Mouse (Mus musculus) liver, embryonic 14.5 days (tissue): ENCODE results near the gene Cbx7. TPM values are rescaled to one million over a fixed set of nuclear protein-coding genes. Genes with fewer than 3 reads are reported as not detected.
A peak's percentile ranks its signal among the peaks of the same experiment; 100 is the strongest.

Experiments used
- ATAC-seq: fragments of 200-750 bp; cut with Nextera tagmentation; 2 replicates; pipeline ENCODE4 v1.8.0; 2017; ENCODE audit warnings: moderate number of reproducible peaks, mild to moderate bottlenecking, moderate library complexity; ENCODE audit not compliant: insufficient read depth
- DNase-seq, 3 experiments: peaks; one replicate each; pipeline ENCODE4 v3.0.0-alpha.2; 2012 to 2013; ENCODE audit warnings: low read depth in 3 of 3, low spot score in 3 of 3
- H3K27ac ChIP-seq: fragments of 300-500 bp; sonication (generic); 2 replicates; pipeline ENCODE4 v1.5.1; 2014; ENCODE audit warnings: moderate library complexity, mild to moderate bottlenecking, control low read depth, inconsistent platforms
- H3K27me3 ChIP-seq: fragments of 300-500 bp; sonication (generic); 2 replicates; pipeline ENCODE4 v1.6.1; 2014; ENCODE audit warnings: mild to moderate bottlenecking, low read length, moderate library complexity; ENCODE audit not compliant: control insufficient read depth, insufficient read depth
- H3K36me3 ChIP-seq: fragments of 300-500 bp; sonication (generic); replicated peaks from 2 replicates; pipeline ENCODE4 v1.6.1; 2014; ENCODE audit warnings: low read depth; ENCODE audit not compliant: control insufficient read depth, insufficient read depth
- H3K4me1 ChIP-seq, 2 experiments: fragments of 200-500 bp in 1 of 2; fragments of 300-500 bp in 1 of 2; sonication (generic) in 1 of 2; replicated peaks; 2 replicates each; pipeline ENCODE4 v1.6.1; 2012 to 2014; ENCODE audit warnings: antibody characterized with exemption in 1 of 2, inconsistent platforms in 1 of 2, low read length in 1 of 2; ENCODE audit not compliant: control insufficient read depth in 2 of 2, insufficient read depth in 2 of 2
- H3K4me2 ChIP-seq: fragments of 300-500 bp; sonication (generic); 2 replicates; pipeline ENCODE4 v1.6.1; 2014; ENCODE audit warnings: low read depth, mild to moderate bottlenecking, control low read depth, moderate library complexity
- H3K4me3 ChIP-seq, 2 experiments: fragments of 200-500 bp in 1 of 2; fragments of 300-500 bp in 1 of 2; sonication (generic) in 1 of 2; 2 replicates each; pipeline ENCODE4 v1.5.1; 2012 to 2014; ENCODE audit warnings: low read depth in 2 of 2, low read length in 2 of 2, mild to moderate bottlenecking in 2 of 2, control low read depth in 1 of 2, inconsistent platforms in 1 of 2, moderate library complexity in 1 of 2; ENCODE audit not compliant: insufficient read depth in 1 of 2
- H3K9ac ChIP-seq: fragments of 300-500 bp; sonication (generic); replicated peaks from 2 replicates; pipeline ENCODE4 v1.6.1; 2014; ENCODE audit warnings: mild to moderate bottlenecking, control low read depth, moderate library complexity
- H3K9me3 ChIP-seq: fragments of 300-500 bp; sonication (generic); 2 replicates; pipeline ENCODE4 v1.6.1; 2016; ENCODE audit warnings: low read length, mixed read lengths; ENCODE audit not compliant: control insufficient read depth
- CTCF ChIP-seq: IDR thresholded peaks from 2 replicates; pipeline ENCODE4 v1.5.1; 2016; ENCODE audit warnings: antibody characterized with exemption, low read depth, control low read depth
- EP300 ChIP-seq: IDR thresholded peaks from 2 replicates; pipeline ENCODE4 v1.6.1; 2016; ENCODE audit warnings: antibody characterized with exemption, low read depth
- whole genome bisulfite sequencing: fragments of 180-500 bp; shearing (Covaris S2); extraction: QIAGEN DNeasy Blood & Tissue Kit; methylation state at CpG from one replicate; pipeline ENCODE4 v1.1.7; 2014; ENCODE audit not compliant: insufficient replicate concordance; 5-methylcytosine and 5-hydroxymethylcytosine counted together
- polyA plus RNA-seq, 2 experiments: library from polyadenylated mRNA; depleted of rRNA in 1 of 2; stranded (reverse) in 1 of 2; unstranded in 1 of 2; fragments of >200 nt; fragmentation: Nextera tagmentation in 1 of 2; extraction: Ambion mirVana in 1 of 2; gene quantifications; 2 replicates each; pipeline versions ENCODE4 v1.2.1 to v1.2.3; 2012 to 2014

Gene Cbx7
- polyA plus RNA-seq, 2 experiments, result 0.62 to 2.5 TPM

GRCm38 (mm10) chr15:79931496-79932141, 39.3 kb downstream of the Cbx7 start:
- no peak for TF ChIP-seq EP300
- TF ChIP-seq CTCF, result no peak
- Histone ChIP-seq H3K4me1 (peaks cover 27 to 28% of the 10 kb centered on the region in 2 experiments), H3K9me3 (no peaks in the 10 kb centered on the region), H3K4me2 (peak overlapping the region; percentile 97), H3K36me3 (no peaks in the 10 kb centered on the region), H3K9ac (no peak overlapping the region; the same call in 1 of the 2 replicates), H3K27me3 (peaks cover 42% of the 10 kb centered on the region), H3K4me3 (peak overlapping the region; percentile 63 to 83), H3K27ac (no peak overlapping the region)
- DNase-seq (no peak), ATAC-seq (no peak)
- WGBS, result 43% methylated on average over 13 of the region's 13 CpGs

GRCm38 (mm10) chr15:79929734-79930133, 41.2 kb downstream of the Cbx7 start:
- Histone ChIP-seq H3K4me1 (peaks cover 27 to 28% of the 10 kb centered on the region in 2 experiments), H3K27ac (no peak overlapping the region), H3K9me3 (no peaks in the 10 kb centered on the region), H3K4me2 (no peak overlapping the region), H3K4me3 (no peak overlapping the region), H3K9ac (no peak overlapping the region), H3K27me3 (peaks cover 27% of the 10 kb centered on the region), H3K36me3 (no peaks in the 10 kb centered on the region)
- ATAC-seq (no peak), DNase-seq (no peak)
- TF ChIP-seq EP300 (no peak), CTCF (no peak)
- 80% methylated on average over 3 of the region's 3 CpGs for WGBS

- WGBS, result 53% methylated on average over 2 of the region's 2 CpGs
- TF ChIP-seq CTCF, result no peak
- TF ChIP-seq EP300, result no peak
- ATAC-seq (no peak), DNase-seq (no peak)
- peak overlapping the region in 1 of 2 experiments; percentile 63; a peak in 2 of 4 replicates for H3K4me3 ChIP-seq
- peaks cover 27 to 28% of the 10 kb centered on the region in 2 experiments for H3K4me1 ChIP-seq
- H3K4me2 ChIP-seq, result peak overlapping the region; percentile 96
- H3K27me3 ChIP-seq, result peaks cover 17% of the 10 kb centered on the region
- no peaks in the 10 kb centered on the region for H3K36me3 ChIP-seq
- H3K9ac ChIP-seq, result peak overlapping the region; percentile 84
- H3K27ac ChIP-seq, result peak overlapping the region; percentile 97
- H3K9me3 ChIP-seq, result no peaks in the 10 kb centered on the region
Observed at GRCm38 (mm10) chr15:79928736-79929135, 42.2 kb downstream of the Cbx7 start.

GRCm38 (mm10) chr15:79928316-79928715, 42.6 kb downstream of the Cbx7 start:
- H3K9ac ChIP-seq, result peak overlapping the region; percentile 84

GRCm38 (mm10) chr15:79927637-79928122, 43.2 kb downstream of the Cbx7 start:
- 0% methylated on average over 29 of the region's 29 CpGs for WGBS
- TF ChIP-seq CTCF, result no peak
- peak; percentile 85 for TF ChIP-seq EP300
- H3K4me3 ChIP-seq, result peak overlapping the region; percentile 55 to 63

More at GRCm38 (mm10) chr15:79928316-79928715, 42.6 kb downstream of the Cbx7 start:
- Histone ChIP-seq H3K27me3 (peaks cover 13% of the 10 kb centered on the region), H3K4me1 (peaks cover 27 to 28% of the 10 kb centered on the region in 2 experiments), H3K9me3 (no peaks in the 10 kb centered on the region), H3K27ac (peak overlapping the region; percentile 97), H3K4me3 (peak overlapping the region; percentile 55 to 63), H3K4me2 (peak overlapping the region; percentile 96), H3K36me3 (no peaks in the 10 kb centered on the region)
- no peak for ATAC-seq
- no peak for DNase-seq
- 78% methylated on average over 3 of the region's 3 CpGs for WGBS
- TF ChIP-seq CTCF (no peak), EP300 (no peak)

More at GRCm38 (mm10) chr15:79927637-79928122, 43.2 kb downstream of the Cbx7 start:
- peak; percentile 94 to 96 (median 95) for DNase-seq
- peak overlapping the region; percentile 96 for H3K4me2 ChIP-seq
- H3K36me3 ChIP-seq, result no peaks in the 10 kb centered on the region
- H3K4me1 ChIP-seq, result peaks cover 24 to 28% of the 10 kb centered on the region in 2 experiments
- peak; percentile 90 for ATAC-seq
- H3K27ac ChIP-seq, result peak overlapping the region; percentile 97
- no peaks in the 10 kb centered on the region for H3K9me3 ChIP-seq
- peaks cover 6% of the 10 kb centered on the region for H3K27me3 ChIP-seq
- H3K9ac ChIP-seq, result peak overlapping the region; percentile 84
